Mouse (Mus musculus): Measurements from ENCODE around the gene Bcl11b.

Bcl11b gene

GRCm38 (mm10) chr12:107930611-107931350, 72.6 kb downstream of the Bcl11b start:
- peak; percentile 75 to 83 for DNase-seq

GRCm38 (mm10) chr12:107928905-107929304, 74.5 kb downstream of the Bcl11b start:
- peak; percentile 42 to 47 for DNase-seq

GRCm38 (mm10) chr12:107928464-107928901, 74.9 kb downstream of the Bcl11b start:
- DNase-seq = peak; percentile 58 to 65

- peak; percentile 26 to 43 for DNase-seq
Measured at GRCm38 (mm10) chr12:107927961-107928431, 75.4 kb downstream of the Bcl11b start.

- no peak for DNase-seq
Measured at GRCm38 (mm10) chr12:107926074-107926855, 77.1 kb downstream of the Bcl11b start.

- DNase-seq = no peak
Measured at GRCm38 (mm10) chr12:107924696-107925095, 78.7 kb downstream of the Bcl11b start.

- DNase-seq = no peak
Measured at GRCm38 (mm10) chr12:107923963-107924362, 79.4 kb downstream of the Bcl11b start.

GRCm38 (mm10) chr12:107922180-107922579, 81.2 kb downstream of the Bcl11b start:
- DNase-seq = no peak

- DNase-seq = no peak
Measured at GRCm38 (mm10) chr12:107921566-107921965, 81.8 kb downstream of the Bcl11b start.

- no peak for DNase-seq
Measured at GRCm38 (mm10) chr12:107921154-107921553, 82.2 kb downstream of the Bcl11b start.

- no peak for DNase-seq
Measured at GRCm38 (mm10) chr12:107920716-107921115, 82.7 kb downstream of the Bcl11b start.

GRCm38 (mm10) chr12:107920076-107920475, 83.3 kb downstream of the Bcl11b start:
- DNase-seq = no peak

- DNase-seq = no peak
Measured at GRCm38 (mm10) chr12:107918779-107919178, 84.6 kb downstream of the Bcl11b start.

- DNase-seq = no peak
Measured at GRCm38 (mm10) chr12:107916008-107916407, 87.4 kb downstream of the Bcl11b start.

GRCm38 (mm10) chr12:107915396-107915795, 88.0 kb downstream of the Bcl11b start:
- no peak for DNase-seq

- no peak for DNase-seq
Measured at GRCm38 (mm10) chr12:107908826-107909225, 94.6 kb downstream of the Bcl11b start.

GRCm38 (mm10) chr12:107905333-107905732, 98.1 kb downstream of the Bcl11b start:
- no peak for DNase-seq

- DNase-seq = no peak
Measured at GRCm38 (mm10) chr12:107904457-107904856, 98.9 kb downstream of the Bcl11b start.

- DNase-seq = no peak
Measured at GRCm38 (mm10) chr12:107903949-107904348, 99.5 kb downstream of the Bcl11b start.

GRCm38 (mm10) chr12:107891449-107891848, 112.0 kb downstream of the Bcl11b start:
- no peak for DNase-seq

- no peak for DNase-seq
Measured at GRCm38 (mm10) chr12:107890326-107890725, 113.1 kb downstream of the Bcl11b start.

- peak; percentile 34 to 36 for DNase-seq
Measured at GRCm38 (mm10) chr12:107889841-107890240, 113.6 kb downstream of the Bcl11b start.

GRCm38 (mm10) chr12:107888646-107889045, 114.8 kb downstream of the Bcl11b start:
- DNase-seq = peak in 1 of 2 experiments; percentile 37

GRCm38 (mm10) chr12:107888049-107888448, 115.4 kb downstream of the Bcl11b start:
- no peak for DNase-seq
